Mouse (Mus musculus) bone marrow macrophage, adult 2 months (primary cell): ENCODE measurements around the gene Arhgef38.

ENCODE experiments used
- CTCF ChIP-seq: IDR thresholded peaks from 2 replicates; pipeline ENCODE4 v1.5.1; 2012; ENCODE audit warnings: low read depth, mild to moderate bottlenecking, low read length, moderate library complexity
- POLR2A ChIP-seq: IDR thresholded peaks from 2 replicates; pipeline ENCODE4 v1.6.1; 2012; ENCODE audit warnings: mild to moderate bottlenecking, low read depth, low read length, borderline replicate concordance

GRCm38 (mm10) chr3:133163913-133164406 lies 70.8 kb downstream of the Arhgef38 start:
- TF ChIP-seq CTCF (no peak), POLR2A (no peak)
